Mouse (Mus musculus) stomach, embryonic 15.5 days (tissue): ENCODE results near the gene Filip1. TPM values are rescaled to one million over a fixed set of nuclear protein-coding genes. Genes with fewer than 3 reads are reported as not detected.

Experiments
- ATAC-seq: fragments of 200-750 bp; cut with Nextera tagmentation; 2 replicates; pipeline ENCODE4 v1.8.0; 2017; ENCODE audit warnings: low read depth, moderate number of reproducible peaks, moderate TSS enrichment; ENCODE audit not compliant: insufficient read depth, low FRiP score
- H3K27ac ChIP-seq: fragments of 300-500 bp; sonication (generic); 2 replicates; pipeline ENCODE4 v1.5.1; 2015; ENCODE audit warnings: mild to moderate bottlenecking, inconsistent platforms
- H3K27me3 ChIP-seq: fragments of 300-500 bp; sonication (generic); replicated peaks from 2 replicates; pipeline ENCODE4 v1.6.1; 2015; ENCODE audit warnings: inconsistent platforms
- H3K36me3 ChIP-seq: fragments of 300-500 bp; sonication (generic); 2 replicates; pipeline ENCODE4 v1.6.1; 2015; ENCODE audit warnings: inconsistent platforms
- H3K4me1 ChIP-seq: fragments of 300-500 bp; sonication (generic); 2 replicates; pipeline ENCODE4 v1.6.1; 2015; ENCODE audit warnings: inconsistent platforms
- H3K4me2 ChIP-seq: fragments of 300-500 bp; sonication (generic); 2 replicates; pipeline ENCODE4 v1.6.1; 2015; ENCODE audit warnings: mild to moderate bottlenecking, inconsistent platforms
- H3K4me3 ChIP-seq: fragments of 300-500 bp; sonication (generic); replicated peaks from 2 replicates; pipeline ENCODE4 v1.5.1; 2015; ENCODE audit warnings: inconsistent platforms
- H3K9ac ChIP-seq: fragments of 300-500 bp; sonication (generic); 2 replicates; pipeline ENCODE4 v1.6.1; 2015; ENCODE audit warnings: inconsistent platforms
- H3K9me3 ChIP-seq: fragments of 300-500 bp; sonication (generic); 2 replicates; pipeline ENCODE4 v1.6.1; 2016; ENCODE audit warnings: inconsistent platforms
- WGBS: fragments of 180-500 bp; shearing (Covaris S2); methylation state at CpG from one replicate; pipeline ENCODE4 v1.1.7; 2015; 5-methylcytosine and 5-hydroxymethylcytosine counted together
- polyA plus RNA-seq: library from polyadenylated mRNA; unstranded; fragments of >200 nt; fragmentation: Nextera tagmentation; extraction: Ambion mirVana; gene quantifications from 2 replicates; pipeline ENCODE4 v1.2.1, GENCODE M21; 2015

Gene Filip1
- polyA plus RNA-seq, 1 experiment from 2014 or later = 11.9 TPM

DNA sequence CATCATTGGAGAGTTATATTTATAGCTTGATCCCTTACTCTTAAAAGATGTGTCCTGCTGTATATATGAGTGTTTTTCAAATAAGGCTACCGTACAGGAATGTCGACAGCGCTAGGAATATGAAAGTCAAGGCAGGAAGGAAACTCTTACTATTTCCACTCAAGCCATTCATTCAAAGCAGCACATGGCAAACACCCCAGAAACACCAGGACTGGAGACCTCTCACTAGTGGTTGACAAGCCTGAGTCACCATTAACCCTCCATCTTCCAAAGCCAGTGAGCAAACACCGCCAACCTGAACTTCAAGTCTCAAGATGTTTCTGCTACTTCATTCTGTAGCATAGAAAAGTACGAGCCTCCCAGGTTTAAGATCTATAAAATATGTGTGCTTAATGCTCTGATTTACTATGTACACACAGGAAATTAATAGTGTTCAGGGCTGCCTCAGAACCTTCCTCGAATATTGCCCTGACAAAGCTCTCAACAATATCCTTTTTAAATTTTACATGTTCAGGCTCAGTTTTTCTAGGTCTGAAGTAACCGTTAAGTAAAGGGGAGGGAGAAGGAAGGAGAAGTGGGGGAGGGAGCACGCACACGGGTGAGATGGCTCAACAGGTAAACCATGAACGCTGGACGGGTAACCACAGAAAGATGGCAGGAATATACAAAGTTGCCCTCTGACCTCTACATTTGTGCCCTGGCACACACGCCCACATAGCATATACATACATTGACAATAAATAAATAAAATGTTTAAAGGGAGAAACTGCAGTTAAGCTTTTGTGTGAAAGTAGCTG is 34.2 kb downstream of the Filip1 start:
- no peaks in the 10 kb centered on the region for H3K27me3 ChIP-seq
- H3K36me3 ChIP-seq = no peaks in the 10 kb centered on the region
- peak overlapping the region; percentile 57 for H3K4me2 ChIP-seq
- H3K27ac ChIP-seq = peak overlapping the region; percentile 74; the same call in 1 of the 2 replicates
- peaks cover 3% of the 10 kb centered on the region; the same call in 1 of the 2 replicates for H3K4me1 ChIP-seq
- no peak overlapping the region; the same call in 1 of the 2 replicates for H3K4me3 ChIP-seq
- no peak overlapping the region for H3K9ac ChIP-seq
- no peaks in the 10 kb centered on the region for H3K9me3 ChIP-seq
- WGBS = 40% methylated on average over 12 of the region's 12 CpGs
- no peak for ATAC-seq

DNA sequence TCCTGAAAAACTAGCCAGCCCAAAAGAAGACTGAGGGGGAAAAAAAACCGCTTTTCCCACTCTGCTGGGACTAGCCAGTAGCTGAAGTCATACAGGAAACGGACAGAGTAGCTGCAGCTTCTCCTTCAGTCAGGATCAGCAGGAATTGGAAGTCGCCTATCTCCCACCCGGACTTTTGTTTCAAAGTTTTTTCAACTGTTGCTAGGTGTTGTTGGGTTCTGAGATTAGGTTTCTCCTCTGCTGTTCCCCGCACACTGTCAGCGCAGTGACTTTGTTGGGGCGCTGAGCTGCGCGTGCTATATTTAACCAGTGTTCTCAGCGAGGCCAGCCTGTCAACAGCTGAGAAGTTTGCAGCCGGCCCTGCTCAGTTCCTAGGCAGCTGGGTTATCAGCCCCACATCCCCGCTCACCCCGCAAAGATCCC is 35.1 kb downstream of the Filip1 start:
- peak overlapping the region; percentile 57 for H3K4me2 ChIP-seq
- H3K9ac ChIP-seq = peak overlapping the region; percentile 39; the same call in 1 of the 2 replicates
- H3K27ac ChIP-seq = peak overlapping the region; percentile 74
- no peaks in the 10 kb centered on the region for H3K27me3 ChIP-seq
- no peaks in the 10 kb centered on the region for H3K36me3 ChIP-seq
- H3K9me3 ChIP-seq = no peaks in the 10 kb centered on the region
- ATAC-seq = peak; percentile 77
- H3K4me1 ChIP-seq = peaks cover 3% of the 10 kb centered on the region; the same call in 1 of the 2 replicates
- H3K4me3 ChIP-seq = peak overlapping the region; percentile 39
- 0% methylated on average over 13 of the region's 13 CpGs for WGBS

DNA sequence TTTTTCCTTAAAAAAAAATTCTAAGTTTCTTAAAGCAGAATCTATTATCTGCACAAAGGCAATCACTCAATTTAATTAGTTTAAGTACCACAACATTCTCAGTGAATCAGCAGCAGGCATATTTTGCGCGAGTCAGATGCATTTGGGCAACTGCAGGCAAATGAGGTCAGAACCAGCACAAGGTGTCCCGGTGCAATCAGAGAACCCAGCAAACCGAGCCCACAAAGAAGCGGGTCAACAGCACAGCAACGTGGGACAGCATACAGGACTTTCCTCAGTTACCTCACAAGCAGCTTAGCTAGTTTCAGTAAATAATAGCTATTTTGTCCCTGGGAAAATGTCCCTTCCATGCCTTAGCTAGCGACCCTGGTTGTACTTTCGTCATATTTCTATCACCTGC is 35.9 kb downstream of the Filip1 start:
- Histone ChIP-seq H3K9ac (no peak overlapping the region; the same call in 1 of the 2 replicates), H3K4me3 (peak overlapping the region; percentile 39), H3K4me2 (peak overlapping the region; percentile 57), H3K27me3 (no peaks in the 10 kb centered on the region), H3K4me1 (peaks cover 3% of the 10 kb centered on the region; the same call in 1 of the 2 replicates), H3K27ac (peak overlapping the region; percentile 74; the same call in 1 of the 2 replicates), H3K9me3 (no peaks in the 10 kb centered on the region), H3K36me3 (no peaks in the 10 kb centered on the region)
- no peak for ATAC-seq
- WGBS = 43% methylated on average over 8 of the region's 8 CpGs

DNA sequence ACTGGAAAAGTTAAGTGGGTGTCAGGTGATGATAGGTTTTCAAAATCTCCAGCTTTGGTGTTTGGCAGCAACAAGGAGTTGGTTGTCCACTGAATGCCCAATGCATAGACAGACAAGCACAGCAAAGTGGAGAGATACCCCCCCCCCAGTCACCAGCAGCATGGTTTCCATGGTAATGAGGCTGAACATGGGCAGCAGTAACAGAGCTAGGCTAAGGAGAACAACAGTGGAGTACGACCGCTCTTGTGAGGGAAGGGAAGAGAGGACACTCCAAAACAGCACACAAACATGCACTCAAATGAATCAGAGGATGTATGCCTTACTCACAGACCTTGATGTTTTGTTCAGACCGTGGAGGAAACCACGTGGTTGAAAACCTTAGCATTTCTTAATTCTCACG is 37.5 kb downstream of the Filip1 start:
- no peaks in the 10 kb centered on the region for H3K27me3 ChIP-seq
- no peak overlapping the region for H3K4me3 ChIP-seq

DNA sequence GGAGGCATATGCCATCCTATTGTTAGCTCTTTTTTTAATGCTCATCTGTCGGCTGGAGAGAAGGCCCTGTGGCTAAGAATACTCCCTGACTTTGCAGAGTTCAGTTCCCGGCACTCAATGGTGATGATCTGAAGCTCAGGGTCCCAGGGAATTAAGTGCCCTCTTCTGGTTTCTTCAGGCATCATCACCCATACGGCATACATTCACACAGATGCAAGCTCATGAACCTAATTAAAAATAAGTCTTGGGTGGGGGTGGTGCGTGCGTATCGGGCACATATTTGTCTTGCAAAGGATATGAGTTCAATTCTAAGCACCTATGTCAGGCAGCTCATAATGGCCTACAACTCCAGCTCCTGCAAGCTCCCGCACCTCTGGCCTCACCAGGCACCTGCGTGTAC is 39.1 kb downstream of the Filip1 start:
- no peaks in the 10 kb centered on the region for H3K9me3 ChIP-seq
- H3K4me2 ChIP-seq = no peak overlapping the region
- H3K27me3 ChIP-seq = no peaks in the 10 kb centered on the region
- H3K4me1 ChIP-seq = peaks cover 8% of the 10 kb centered on the region; the same call in 1 of the 2 replicates
- 90% methylated on average over 8 of the region's 8 CpGs for WGBS
- H3K4me3 ChIP-seq = no peak overlapping the region
- no peak overlapping the region for H3K27ac ChIP-seq
- no peaks in the 10 kb centered on the region for H3K36me3 ChIP-seq
- no peak overlapping the region for H3K9ac ChIP-seq
- no peak for ATAC-seq

More for the DNA sequence above, 37.5 kb downstream of the Filip1 start:
- Histone ChIP-seq H3K27ac (no peak overlapping the region), H3K9me3 (no peaks in the 10 kb centered on the region), H3K4me2 (peak overlapping the region; percentile 27; the same call in 1 of the 2 replicates), H3K4me1 (peaks cover 3% of the 10 kb centered on the region; the same call in 1 of the 2 replicates), H3K36me3 (no peaks in the 10 kb centered on the region), H3K9ac (no peak overlapping the region)
- WGBS = 74% methylated on average over 5 of the region's 5 CpGs
- no peak for ATAC-seq

DNA sequence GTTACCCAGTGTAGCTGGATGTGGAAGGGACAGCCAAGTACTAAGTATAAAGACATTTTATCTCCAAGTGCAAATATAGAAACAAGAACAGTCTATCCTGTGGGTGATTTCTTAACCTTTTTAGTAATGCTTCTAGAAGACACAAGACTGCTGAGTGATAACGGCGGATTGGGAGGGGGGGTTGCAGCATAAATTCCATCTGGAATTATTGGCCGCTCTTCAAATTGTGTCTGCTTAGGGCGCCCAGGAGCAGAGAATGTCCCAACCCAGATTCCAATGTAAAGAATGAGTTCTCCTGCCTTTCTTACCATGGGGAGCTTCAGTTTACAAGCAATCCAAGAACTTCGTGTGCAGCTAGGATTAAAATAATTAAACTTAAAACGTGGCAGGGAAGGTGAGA is 39.9 kb downstream of the Filip1 start:
- H3K9ac ChIP-seq = no peak overlapping the region
- H3K4me2 ChIP-seq = no peak overlapping the region
- ATAC-seq = no peak
- H3K4me3 ChIP-seq = no peak overlapping the region
- no peaks in the 10 kb centered on the region for H3K9me3 ChIP-seq
- no peak overlapping the region; the same call in 1 of the 2 replicates for H3K27ac ChIP-seq
- no peaks in the 10 kb centered on the region for H3K27me3 ChIP-seq
- no peaks in the 10 kb centered on the region for H3K36me3 ChIP-seq
- peaks cover 8% of the 10 kb centered on the region; the same call in 1 of the 2 replicates for H3K4me1 ChIP-seq
- 58% methylated on average over 6 of the region's 6 CpGs for WGBS

DNA sequence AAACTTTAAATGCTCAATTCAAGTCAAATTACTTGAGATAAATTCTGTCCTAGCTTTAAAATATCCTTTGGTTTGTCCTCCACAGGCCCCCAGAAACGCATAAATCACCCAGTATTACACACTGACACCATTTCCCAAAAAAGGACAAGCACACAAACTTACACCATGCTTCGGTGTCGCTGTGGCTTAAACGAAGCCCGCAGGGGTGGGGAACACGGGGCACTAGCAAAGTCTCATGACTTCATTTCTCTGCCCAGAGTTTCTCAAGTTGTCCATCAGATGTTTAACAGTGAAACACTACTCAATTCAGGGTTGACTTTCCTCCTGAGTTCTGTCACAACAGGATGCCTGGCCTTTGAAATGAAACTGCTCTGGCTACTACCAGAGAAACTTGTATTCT is 41.0 kb downstream of the Filip1 start:
- H3K9ac ChIP-seq = no peak overlapping the region
- no peaks in the 10 kb centered on the region for H3K36me3 ChIP-seq
- no peaks in the 10 kb centered on the region for H3K9me3 ChIP-seq
- H3K27ac ChIP-seq = peak overlapping the region; percentile 61
- ATAC-seq = peak; percentile 43; the same call in 1 of the 2 replicates
- H3K4me2 ChIP-seq = no peak overlapping the region
- 58% methylated on average over 6 of the region's 6 CpGs for WGBS
- no peaks in the 10 kb centered on the region for H3K27me3 ChIP-seq
- H3K4me1 ChIP-seq = 0 out of 2 replicates have a peak, but pooled peaks cover 5% of the 10 kb centered on the region
- H3K4me3 ChIP-seq = no peak overlapping the region

DNA sequence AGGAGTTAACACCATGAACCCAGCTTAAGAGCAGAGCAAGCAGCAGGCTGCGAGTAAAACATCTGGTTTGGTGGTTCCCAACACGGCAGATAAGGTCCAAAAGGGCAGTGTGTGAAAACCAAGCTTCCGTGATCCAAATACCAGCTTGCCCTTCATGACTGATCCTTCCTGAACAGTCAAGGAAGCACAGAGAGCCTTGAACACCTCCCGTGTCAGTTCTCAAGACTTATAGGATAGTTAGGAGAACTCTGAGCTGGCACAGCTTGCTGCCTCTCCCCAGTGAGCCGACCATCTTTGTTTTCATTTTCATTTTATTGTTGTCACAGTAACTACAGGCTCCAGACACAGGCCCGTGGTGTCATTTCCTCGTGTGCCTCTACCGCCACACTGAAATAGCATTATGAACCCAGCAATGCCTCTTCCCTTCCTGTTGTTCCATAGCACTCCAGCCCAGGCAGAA is 42.0 kb downstream of the Filip1 start:
- Histone ChIP-seq H3K9ac (no peak overlapping the region), H3K4me3 (no peak overlapping the region), H3K4me2 (0 out of 2 replicates have a peak overlapping the region, but pooled peaks have one; percentile 26), H3K36me3 (no peaks in the 10 kb centered on the region), H3K27ac (peak overlapping the region; percentile 61; the same call in 1 of the 2 replicates), H3K9me3 (no peaks in the 10 kb centered on the region), H3K4me1 (0 out of 2 replicates have a peak, but pooled peaks cover 5% of the 10 kb centered on the region), H3K27me3 (no peaks in the 10 kb centered on the region)
- no peak for ATAC-seq
- 52% methylated on average over 8 of the region's 8 CpGs for WGBS

DNA sequence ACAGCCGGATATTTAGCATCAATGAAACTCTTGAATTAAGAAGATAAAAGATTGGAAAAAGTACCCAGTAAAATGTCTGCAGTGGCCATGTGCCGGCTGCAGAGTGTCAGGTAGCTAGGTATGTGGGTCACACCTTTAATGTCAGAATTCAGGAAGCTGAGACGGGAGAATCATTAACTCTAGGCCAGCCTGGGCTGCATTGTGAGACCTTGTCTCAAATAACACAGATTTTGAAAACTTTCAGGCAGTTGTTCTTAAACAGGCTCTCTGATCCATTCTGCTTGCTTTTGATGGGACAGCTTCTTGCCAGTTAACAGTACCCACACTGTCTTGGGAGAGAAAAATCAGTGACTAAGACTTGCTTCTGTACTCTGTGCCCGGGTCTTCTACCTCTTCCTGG is 43.1 kb downstream of the Filip1 start:
- 66% methylated on average over 4 of the region's 4 CpGs for WGBS
- Histone ChIP-seq H3K9ac (no peak overlapping the region), H3K9me3 (no peaks in the 10 kb centered on the region), H3K4me2 (no peak overlapping the region), H3K27me3 (no peaks in the 10 kb centered on the region), H3K36me3 (no peaks in the 10 kb centered on the region), H3K27ac (no peak overlapping the region), H3K4me3 (no peak overlapping the region), H3K4me1 (0 out of 2 replicates have a peak, but pooled peaks cover 5% of the 10 kb centered on the region)
- ATAC-seq = no peak

DNA sequence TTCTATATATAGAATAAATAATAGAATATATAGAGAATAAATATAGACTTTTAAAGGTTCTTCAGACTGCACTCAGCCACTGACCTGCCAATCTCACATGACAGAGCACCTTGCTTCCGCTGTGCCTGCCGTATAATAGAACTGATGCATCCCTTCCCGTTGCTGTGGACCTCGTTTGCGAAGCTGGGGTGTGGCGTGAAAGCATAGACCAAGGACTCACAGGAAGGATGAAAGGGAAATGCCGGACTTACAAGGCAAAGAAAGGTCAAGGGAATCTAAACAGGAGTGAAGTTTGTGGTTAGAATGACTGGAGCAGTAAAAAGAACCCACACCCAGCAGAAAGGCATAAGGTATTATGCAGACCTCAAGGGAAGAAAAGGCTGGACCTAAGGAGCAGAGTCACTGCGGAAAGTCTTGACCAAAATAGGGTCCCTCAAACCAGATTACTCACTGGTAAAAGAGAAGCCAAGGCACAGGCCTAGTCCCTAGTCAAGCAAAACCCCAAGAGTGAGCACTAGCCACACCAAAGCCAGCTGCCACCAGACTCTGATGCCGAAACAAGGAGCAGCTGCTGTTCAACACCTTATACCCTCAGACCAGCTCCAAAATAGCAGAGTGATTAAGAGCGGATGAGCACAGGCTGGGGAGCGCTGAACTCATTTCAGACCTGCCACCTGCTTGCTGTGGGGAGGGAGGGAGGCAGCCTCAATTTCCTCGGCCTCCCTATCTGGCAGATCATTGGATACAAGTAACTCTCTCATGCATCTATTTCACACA is 45.8 kb downstream of the Filip1 start:
- Histone ChIP-seq H3K4me2 (no peak overlapping the region), H3K27ac (no peak overlapping the region), H3K4me1 (0 out of 2 replicates have a peak, but pooled peaks cover 5% of the 10 kb centered on the region), H3K4me3 (no peak overlapping the region), H3K9me3 (no peaks in the 10 kb centered on the region), H3K27me3 (no peaks in the 10 kb centered on the region), H3K36me3 (no peaks in the 10 kb centered on the region), H3K9ac (no peak overlapping the region)
- no peak for ATAC-seq
- WGBS = 65% methylated on average over 12 of the region's 12 CpGs

DNA sequence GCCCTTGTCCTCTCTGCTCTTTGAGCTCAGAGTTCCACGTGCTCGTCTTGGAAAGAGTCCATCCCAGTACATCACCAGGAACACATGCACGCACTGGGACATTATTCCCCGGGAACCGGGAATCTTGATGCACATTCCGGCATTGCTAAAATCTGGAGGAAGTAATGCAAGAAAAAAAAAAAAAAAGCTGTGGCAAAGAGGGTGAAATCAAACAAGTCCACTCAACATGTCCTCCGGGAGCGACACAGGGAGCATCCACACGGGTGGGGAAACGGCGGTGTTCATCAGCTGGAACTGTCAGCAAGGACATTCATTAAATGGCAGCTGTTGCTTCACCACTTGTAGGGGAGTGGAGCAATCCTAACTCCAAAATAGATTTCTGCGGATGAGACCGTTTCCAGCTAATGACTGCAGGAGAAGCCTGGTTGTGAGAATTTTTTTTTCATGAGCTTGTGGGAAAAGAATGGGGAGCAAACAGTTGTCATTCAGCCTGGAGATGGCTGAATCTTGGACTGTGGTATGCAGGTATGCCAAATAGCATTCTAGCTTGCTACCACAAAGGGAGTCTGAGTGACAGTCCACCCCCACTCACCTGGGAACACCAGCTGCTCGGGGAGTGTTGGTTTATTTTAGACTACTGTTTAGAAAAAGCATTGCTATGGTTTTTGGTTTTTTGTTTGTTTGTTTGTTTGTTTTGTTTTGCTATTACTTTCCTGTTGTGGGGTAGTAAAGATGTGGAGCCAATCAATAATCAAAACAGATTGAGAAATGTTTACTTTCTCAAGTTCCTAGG is 46.9 kb downstream of the Filip1 start:
- Histone ChIP-seq H3K36me3 (no peaks in the 10 kb centered on the region), H3K4me3 (no peak overlapping the region), H3K4me2 (0 out of 2 replicates have a peak overlapping the region, but pooled peaks have one; percentile 6), H3K9me3 (no peaks in the 10 kb centered on the region), H3K27me3 (no peaks in the 10 kb centered on the region), H3K9ac (no peak overlapping the region), H3K4me1 (0 out of 2 replicates have a peak, but pooled peaks cover 5% of the 10 kb centered on the region), H3K27ac (no peak overlapping the region)
- 54% methylated on average over 14 of the region's 14 CpGs for WGBS
- no peak for ATAC-seq
